Mouse (Mus musculus) skeletal muscle tissue, adult 2 months (tissue): Measurements from ENCODE around the gene Nkx2-1.

ENCODE experiments used
- DNase-seq: peaks from one replicate; pipeline ENCODE4 v3.0.0-alpha.2; 2012; ENCODE audit warnings: low read depth, low spot score

Nkx2-1 gene

DNA sequence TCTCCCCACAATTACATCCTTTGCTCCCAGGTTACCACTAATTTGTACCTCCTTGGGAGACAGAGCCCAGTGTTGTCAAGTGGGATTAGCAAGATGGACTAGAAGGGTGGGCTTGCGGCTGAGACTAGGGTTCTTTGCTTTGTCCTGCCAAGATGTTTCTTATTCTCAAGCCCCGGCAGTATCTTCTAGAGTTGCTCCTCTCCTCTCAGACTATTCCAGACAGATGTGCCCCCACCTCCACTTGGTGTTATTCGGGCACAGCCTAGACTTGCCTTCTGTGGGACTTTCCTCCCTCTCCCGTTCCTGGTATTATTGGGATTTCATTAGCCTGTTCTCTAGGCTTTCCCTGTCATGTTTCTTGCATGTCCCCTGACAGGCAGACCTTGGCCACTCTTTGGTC, 14.5 kb downstream of the Nkx2-1 start:
- DNase-seq = no peak

DNA sequence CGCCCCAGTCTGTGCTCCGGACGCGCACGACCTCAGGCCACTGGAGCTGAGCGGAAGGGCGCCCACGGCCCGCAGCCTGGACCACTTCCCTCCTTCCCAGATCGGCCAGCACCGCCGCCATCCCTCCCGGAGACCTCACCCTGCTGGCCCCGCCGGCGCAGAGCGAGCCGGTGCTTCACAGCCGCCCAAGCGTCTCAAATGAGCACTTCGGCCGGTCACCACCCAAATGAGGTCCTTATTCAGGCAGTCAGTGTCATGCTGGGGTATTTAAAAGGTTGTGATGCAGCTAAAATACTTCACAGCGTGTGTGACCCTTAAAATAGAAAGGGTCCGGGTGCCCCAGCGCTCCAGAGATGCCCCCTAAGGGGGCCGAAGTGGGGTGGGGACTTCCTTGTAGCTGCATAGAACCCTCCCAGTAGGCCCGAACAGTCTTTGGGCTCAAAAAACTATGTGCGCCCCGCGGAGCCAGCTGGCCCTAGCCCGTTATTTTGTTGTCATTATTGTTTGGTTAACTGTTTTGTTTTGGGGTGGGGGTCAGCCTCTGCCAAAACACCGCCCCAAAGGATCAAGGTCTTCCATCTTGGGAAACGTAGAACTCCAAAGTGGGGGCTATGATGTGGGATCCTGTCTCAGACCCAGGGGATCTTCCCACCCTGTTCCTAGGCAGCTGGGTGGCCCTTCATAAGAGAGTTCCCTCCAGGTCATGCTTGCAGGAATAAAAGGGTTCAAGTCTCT, 15.4 kb downstream of the Nkx2-1 start:
- DNase-seq = no peak

DNA sequence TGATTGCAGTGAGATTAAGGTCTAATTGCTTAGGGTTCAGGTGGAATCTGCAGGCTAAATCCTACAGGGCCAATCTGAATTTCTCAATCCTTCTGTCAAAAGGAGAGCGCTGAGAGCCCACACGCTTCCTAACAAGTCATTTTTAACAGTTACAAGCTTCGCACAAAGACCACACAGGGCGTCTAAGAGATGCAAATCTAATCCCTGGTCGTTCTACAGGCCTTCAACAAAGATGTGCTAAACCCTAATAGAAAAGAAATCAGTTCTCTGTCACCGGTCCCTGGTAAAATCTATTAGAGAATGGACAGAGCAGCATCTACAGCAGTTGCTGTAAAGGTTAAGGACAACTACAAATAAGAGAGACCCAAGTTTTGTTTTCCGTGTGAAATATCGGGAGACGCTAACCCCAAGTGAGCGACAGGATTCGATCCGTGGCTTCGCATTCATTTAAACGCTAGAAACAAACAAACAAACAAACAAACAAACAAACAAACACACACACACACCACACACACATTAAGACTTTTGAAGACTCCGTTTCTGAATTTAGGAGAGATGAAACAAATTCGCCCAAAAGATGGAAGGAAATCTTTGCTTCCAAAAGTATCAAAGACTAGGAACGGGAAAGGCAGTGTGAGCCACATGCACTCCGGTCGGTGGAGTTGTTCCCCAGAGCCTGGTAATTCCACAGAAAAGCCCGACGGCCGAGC, 16.2 kb downstream of the Nkx2-1 start:
- no peak for DNase-seq

DNA sequence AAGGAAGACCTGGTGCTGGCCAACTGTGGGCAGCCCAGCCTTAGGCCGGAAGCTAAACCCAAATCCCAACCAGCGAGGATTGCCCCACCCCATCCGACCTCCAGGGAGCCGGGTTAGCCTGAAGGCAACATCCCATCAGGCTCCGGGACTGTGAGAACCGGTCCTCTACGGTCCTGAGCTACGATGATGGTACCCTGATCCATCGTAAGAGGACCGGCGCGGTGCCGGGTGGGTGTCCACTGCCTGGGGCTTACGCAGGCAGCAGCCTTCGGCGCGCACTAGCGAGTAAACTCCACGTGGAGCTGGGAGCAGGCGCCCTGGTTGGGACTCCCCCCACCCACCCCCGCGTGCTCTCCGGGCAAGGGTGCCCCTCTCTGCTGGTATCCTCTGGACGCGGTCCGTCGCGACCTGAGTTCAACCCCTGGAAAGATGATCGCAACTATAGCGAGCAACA, 16.9 kb downstream of the Nkx2-1 start:
- no peak for DNase-seq

DNA sequence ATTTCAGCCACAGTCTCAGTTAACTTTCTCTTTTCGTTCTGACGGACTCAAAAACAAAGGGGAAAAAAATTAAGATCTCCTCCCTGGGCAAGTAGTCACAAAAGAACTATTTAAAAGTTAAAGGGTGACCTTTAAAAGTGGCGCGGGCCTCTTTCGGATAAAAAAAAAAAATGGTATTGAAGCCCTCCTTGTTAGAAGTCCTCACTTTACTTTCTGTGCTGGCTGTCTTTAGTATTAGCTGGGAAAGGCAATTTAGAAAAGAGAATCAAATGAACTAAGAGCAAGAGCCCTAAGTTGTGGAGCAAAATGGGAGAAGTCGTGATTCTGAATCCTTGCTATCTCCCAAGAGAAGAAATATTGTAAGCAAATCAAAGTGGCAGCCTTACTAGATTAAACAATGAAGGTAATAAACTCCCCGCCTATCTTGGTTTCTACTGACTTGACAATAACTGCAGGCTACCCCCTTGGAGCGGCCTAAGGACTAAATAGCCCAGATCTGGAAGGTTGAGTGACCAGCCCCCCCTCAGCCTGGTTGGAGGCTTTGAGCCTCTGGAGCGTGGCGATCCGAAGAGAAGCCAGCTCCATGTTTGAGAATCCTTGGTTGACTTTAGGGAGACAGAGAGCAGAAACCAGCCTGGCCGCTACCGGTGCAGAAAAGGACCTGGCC, 17.5 kb downstream of the Nkx2-1 start:
- no peak for DNase-seq

DNA sequence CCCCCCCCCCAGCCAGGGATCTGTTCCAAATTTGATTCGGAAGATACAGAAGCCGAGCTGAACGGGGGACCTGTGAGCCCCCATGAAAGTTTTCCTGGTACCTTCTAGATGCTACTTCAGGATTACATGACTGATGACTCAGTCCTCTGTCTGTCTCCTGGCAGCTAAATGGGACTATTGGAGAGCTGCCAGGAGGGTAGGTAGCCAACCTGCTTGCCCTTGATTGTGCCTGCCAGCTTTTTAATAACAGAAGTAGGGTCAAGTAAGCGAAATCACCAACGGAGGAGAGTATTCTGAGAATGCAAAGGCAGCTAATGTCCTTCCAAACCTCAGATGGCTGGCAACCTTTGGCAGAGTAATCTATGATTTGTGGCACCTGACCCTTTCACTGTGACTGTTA, 18.5 kb downstream of the Nkx2-1 start:
- no peak for DNase-seq

DNA sequence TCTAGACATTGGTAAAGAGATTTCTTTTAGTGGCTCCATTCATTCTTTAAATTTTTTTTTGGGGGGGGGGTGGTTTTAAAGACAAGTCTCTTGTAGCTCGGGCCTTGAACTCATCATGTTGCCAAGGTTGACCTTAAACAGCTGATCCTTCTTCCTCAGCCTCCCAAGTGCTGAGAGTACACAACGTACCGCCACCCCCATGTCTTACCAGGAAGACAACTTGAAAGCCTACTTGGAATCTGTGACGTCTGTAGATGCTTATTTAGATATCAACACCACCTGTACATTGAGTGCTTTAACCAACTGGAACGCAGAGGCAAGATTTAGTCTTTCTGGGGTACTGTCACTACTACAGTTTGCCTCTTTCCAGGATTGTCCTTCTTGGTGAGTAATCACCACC, 21.9 kb downstream of the Nkx2-1 start:
- DNase-seq = no peak

DNA sequence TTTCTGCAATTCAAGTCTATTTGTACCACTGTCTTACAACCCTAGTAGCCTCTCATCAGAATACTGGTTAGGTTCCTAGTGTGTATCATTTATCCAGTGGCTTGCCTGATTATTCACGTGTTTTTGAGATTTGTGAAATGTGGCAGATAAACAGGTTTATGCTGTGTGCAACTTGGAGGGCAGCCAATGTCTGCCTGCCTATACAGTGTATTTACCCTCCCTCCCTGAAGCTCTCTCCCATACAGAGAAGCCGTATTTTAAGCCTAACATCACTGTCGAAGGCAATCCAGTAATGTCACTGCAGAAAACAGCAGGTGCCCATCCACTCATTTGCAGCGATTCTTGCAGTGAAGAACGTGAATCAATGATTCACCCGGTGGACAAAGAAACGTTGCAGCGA, 28.3 kb downstream of the Nkx2-1 start:
- DNase-seq = no peak

DNA sequence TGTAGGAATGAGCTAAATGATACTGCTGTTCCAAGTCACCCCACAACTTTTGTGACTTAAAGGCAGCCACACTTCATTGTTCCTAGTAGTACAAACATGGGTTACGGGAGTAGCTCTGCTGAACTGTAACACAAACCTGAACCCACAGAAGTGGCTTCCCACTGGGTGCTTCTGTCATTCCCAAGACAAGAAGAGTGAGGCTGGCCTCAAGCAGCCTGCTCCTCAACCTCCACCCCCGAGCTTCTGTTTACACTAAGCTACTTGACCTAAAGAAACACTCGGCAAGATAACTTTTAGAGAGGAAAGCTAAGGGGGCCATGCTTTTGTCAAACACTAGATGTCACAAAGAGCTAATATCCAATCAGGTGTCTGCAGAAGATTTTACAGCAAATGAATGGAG, 49.7 kb downstream of the Nkx2-1 start:
- DNase-seq = no peak

DNA sequence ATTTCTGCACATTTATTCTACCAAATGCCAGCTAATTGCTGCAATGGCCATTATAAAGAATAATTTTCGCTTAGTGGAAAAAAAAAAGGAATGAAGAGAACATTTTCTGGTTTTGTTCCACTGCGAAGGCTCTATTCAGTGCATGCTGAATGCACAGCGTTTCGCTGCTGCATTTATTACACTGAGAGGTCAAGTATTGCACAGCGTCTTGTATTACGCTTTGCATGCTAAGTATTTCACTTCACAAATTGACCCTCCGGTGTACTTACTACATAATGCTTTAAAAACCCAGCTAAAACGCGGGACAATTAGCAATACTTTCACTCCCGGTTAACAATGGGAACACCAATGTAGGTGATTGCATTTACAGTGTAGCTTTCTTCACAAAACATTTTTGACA, 54.1 kb downstream of the Nkx2-1 start:
- no peak for DNase-seq
